Mouse (Mus musculus) layer of hippocampus, postnatal 36 days (tissue): ENCODE results near the gene Cdk2ap2. TPM values are rescaled to one million over a fixed set of nuclear protein-coding genes. Genes with fewer than 3 reads are reported as not detected.
A peak's percentile ranks its signal among the peaks of the same experiment; 100 is the strongest.

ENCODE experiments used
- DNase-seq, 2 experiments: peaks; one replicate each; pipeline ENCODE4 v3.0.0; 2022
- total RNA-seq, 2 experiments: library from RNA; stranded (reverse); gene quantifications; 2 replicates each; pipeline ENCODE4 v1.2.3; 2021

The Cdk2ap2 gene
- total RNA-seq, 2 experiments from 2014 or later, result 29.7 to 46.0 TPM

- no peak for DNase-seq
Observed at GRCm38 (mm10) chr19:4094774-4095303, 2.1 kb upstream of the Cdk2ap2 start.

- DNase-seq, result no peak
Observed at GRCm38 (mm10) chr19:4095802-4096201, 1.2 kb upstream of the Cdk2ap2 start.

- no peak for DNase-seq
Observed at GRCm38 (mm10) chr19:4097441-4097825, 451 bp downstream of the Cdk2ap2 start.

GRCm38 (mm10) chr19:4098426-4098825 is 1.4 kb downstream of the Cdk2ap2 start:
- DNase-seq, result no peak

GRCm38 (mm10) chr19:4099056-4099455 is 2.1 kb downstream of the Cdk2ap2 start:
- DNase-seq, result peak; percentile 85 to 86

GRCm38 (mm10) chr19:4099837-4100717 is 3.1 kb downstream of the Cdk2ap2 start, which contains the start of gene Pitpnm1:
Pitpnm1 (plus strand) TSS chr19:4099998.
- no peak for DNase-seq

- peak; percentile 66 to 71 for DNase-seq
Observed at GRCm38 (mm10) chr19:4100718-4101261, 3.8 kb downstream of the Cdk2ap2 start.

- no peak for DNase-seq
Observed at GRCm38 (mm10) chr19:4101466-4101865, 4.5 kb downstream of the Cdk2ap2 start.

- DNase-seq, result no peak
Observed at GRCm38 (mm10) chr19:4102049-4102448, 5.1 kb downstream of the Cdk2ap2 start.

- DNase-seq, result no peak
Observed at GRCm38 (mm10) chr19:4102626-4103025, 5.6 kb downstream of the Cdk2ap2 start.

GRCm38 (mm10) chr19:4103294-4103693 is 6.3 kb downstream of the Cdk2ap2 start:
- DNase-seq, result no peak

- DNase-seq, result no peak
Observed at GRCm38 (mm10) chr19:4103792-4104191, 6.8 kb downstream of the Cdk2ap2 start.

GRCm38 (mm10) chr19:4104675-4105194 is 7.8 kb downstream of the Cdk2ap2 start:
- no peak for DNase-seq

- DNase-seq, result no peak
Observed at GRCm38 (mm10) chr19:4106654-4107053, 9.7 kb downstream of the Cdk2ap2 start.

- DNase-seq, result no peak
Observed at GRCm38 (mm10) chr19:4108535-4108934, 11.6 kb downstream of the Cdk2ap2 start.

GRCm38 (mm10) chr19:4112063-4112960 is 15.3 kb downstream of the Cdk2ap2 start:
- no peak for DNase-seq

- peak; percentile 74 to 81 for DNase-seq
Observed at GRCm38 (mm10) chr19:4113186-4113805, 16.3 kb downstream of the Cdk2ap2 start.

- no peak for DNase-seq
Observed at GRCm38 (mm10) chr19:4113806-4114230, 16.8 kb downstream of the Cdk2ap2 start.

- DNase-seq, result no peak
Observed at GRCm38 (mm10) chr19:4114551-4114950, 17.6 kb downstream of the Cdk2ap2 start.

- no peak for DNase-seq
Observed at GRCm38 (mm10) chr19:4115144-4115543, 18.2 kb downstream of the Cdk2ap2 start.

- DNase-seq, result no peak
Observed at GRCm38 (mm10) chr19:4115816-4116215, 18.8 kb downstream of the Cdk2ap2 start.

GRCm38 (mm10) chr19:4117006-4117405 is 20.0 kb downstream of the Cdk2ap2 start:
- no peak for DNase-seq
